Mouse (Mus musculus) brain, embryonic 18.5 days (tissue): ENCODE measurements at regions not wholly inside any gene's neighbourhood (a gene's known extent, or its start where the extent isn't known, plus 50 kb on each side); places are given as distances from the start of the nearest gene placed in this dataset.
"Not testable (repeated sequence)": the region's sequence is repeated elsewhere in the genome, so short reads cannot be mapped to it uniquely, and the experiment has no call there.

Experiments
- DNase-seq: peaks from one replicate; pipeline ENCODE4 v3.0.0-alpha.2; 2012; ENCODE audit warnings: low read depth, low spot score

GRCm38 (mm10) chr13:57055409-57056195 is 159.8 kb upstream of the Trpc7 start:
- no peak for DNase-seq

- no peak for DNase-seq
Observed at GRCm38 (mm10) chr13:57053361-57053760, 157.6 kb upstream of the Trpc7 start.

- DNase-seq, result not testable (repeated sequence)
Observed at GRCm38 (mm10) chr13:57046130-57046529, 150.3 kb upstream of the Trpc7 start.

GRCm38 (mm10) chr13:57044455-57044854 is 148.7 kb upstream of the Trpc7 start:
- DNase-seq, result no peak

- no peak for DNase-seq
Observed at GRCm38 (mm10) chr13:57043316-57043974, 147.7 kb upstream of the Trpc7 start.

- no peak for DNase-seq
Observed at GRCm38 (mm10) chr13:57042514-57042913, 146.7 kb upstream of the Trpc7 start.

- no peak for DNase-seq
Observed at GRCm38 (mm10) chr13:57032871-57033270, 137.1 kb upstream of the Trpc7 start.

- DNase-seq, result no peak
Observed at GRCm38 (mm10) chr13:57017553-57018341, 122.0 kb upstream of the Trpc7 start.

- DNase-seq, result no peak
Observed at GRCm38 (mm10) chr13:57016465-57017272, 120.9 kb upstream of the Trpc7 start.

- not testable (repeated sequence) for DNase-seq
Observed at GRCm38 (mm10) chr13:57007236-57007635, 111.4 kb upstream of the Trpc7 start.

- no peak for DNase-seq
Observed at GRCm38 (mm10) chr13:57003565-57004132, 107.9 kb upstream of the Trpc7 start.

- DNase-seq, result no peak
Observed at GRCm38 (mm10) chr13:56992022-56992421, 96.2 kb upstream of the Trpc7 start.

GRCm38 (mm10) chr13:56974063-56974462 is 78.3 kb upstream of the Trpc7 start:
- no peak for DNase-seq

GRCm38 (mm10) chr13:56955358-56955757 is 59.6 kb upstream of the Trpc7 start:
- DNase-seq, result no peak

GRCm38 (mm10) chr13:56948086-56948485 is 52.3 kb upstream of the Trpc7 start:
- no peak for DNase-seq

GRCm38 (mm10) chr13:56947266-56947665 is 51.5 kb upstream of the Trpc7 start:
- DNase-seq, result no peak
